Mouse (Mus musculus) liver, embryonic 15.5 days (tissue): ENCODE results near the gene Rgs16. TPM values are rescaled to one million over a fixed set of nuclear protein-coding genes. Genes with fewer than 3 reads are reported as not detected.

Experiments used
- ATAC-seq: fragments of 200-750 bp; cut with Nextera tagmentation; 2 replicates; pipeline ENCODE4 v1.8.0; 2017; ENCODE audit warnings: moderate number of reproducible peaks, mild to moderate bottlenecking, moderate library complexity; ENCODE audit not compliant: insufficient read depth
- H3K27ac ChIP-seq: fragments of 300-500 bp; sonication (generic); replicated peaks from 2 replicates; pipeline ENCODE4 v1.5.1; 2015; ENCODE audit warnings: mild to moderate bottlenecking, inconsistent platforms
- H3K27me3 ChIP-seq: fragments of 300-500 bp; sonication (generic); 2 replicates; pipeline ENCODE4 v1.6.1; 2015; ENCODE audit warnings: mild to moderate bottlenecking, inconsistent platforms
- H3K36me3 ChIP-seq: fragments of 300-500 bp; sonication (generic); replicated peaks from 2 replicates; pipeline ENCODE4 v1.6.1; 2015; ENCODE audit warnings: moderate library complexity, mild to moderate bottlenecking, inconsistent platforms
- H3K4me1 ChIP-seq: fragments of 300-500 bp; sonication (generic); replicated peaks from 2 replicates; pipeline ENCODE4 v1.6.1; 2015; ENCODE audit warnings: inconsistent platforms
- H3K4me2 ChIP-seq: fragments of 300-500 bp; sonication (generic); 2 replicates; pipeline ENCODE4 v1.6.1; 2015; ENCODE audit warnings: moderate library complexity, mild to moderate bottlenecking, inconsistent platforms
- H3K4me3 ChIP-seq: fragments of 300-500 bp; sonication (generic); replicated peaks from 2 replicates; pipeline ENCODE4 v1.5.1; 2015; ENCODE audit warnings: mild to moderate bottlenecking, inconsistent platforms
- H3K9ac ChIP-seq: fragments of 300-500 bp; sonication (generic); 2 replicates; pipeline ENCODE4 v1.6.1; 2015; ENCODE audit warnings: moderate library complexity, mild to moderate bottlenecking, inconsistent platforms
- H3K9me3 ChIP-seq: fragments of 300-500 bp; sonication (generic); replicated peaks from 2 replicates; pipeline ENCODE4 v1.6.1; 2016; ENCODE audit warnings: inconsistent platforms
- WGBS: fragments of 180-500 bp; shearing (Covaris S2); methylation state at CpG from one replicate; pipeline ENCODE4 v1.1.7; 2015; ENCODE audit warnings: mixed read lengths; ENCODE audit not compliant: insufficient replicate concordance; 5-methylcytosine and 5-hydroxymethylcytosine counted together
- polyA plus RNA-seq: library from polyadenylated mRNA; unstranded; fragments of >200 nt; fragmentation: Nextera tagmentation; extraction: Ambion mirVana; gene quantifications from 2 replicates; pipeline ENCODE4 v1.2.1, GENCODE M21; 2015

The Rgs16 gene
- 1.1 and 2.6 TPM in 2 replicates for polyA plus RNA-seq

GRCm38 (mm10) chr1:153740145-153740544 is at the start of gene Rgs16:
Gene Rgs16 (plus strand): TSS chr1:153740349.
- peak within 1 kb of the TSS; percentile 35 for H3K4me3 ChIP-seq
- no peaks in the 10 kb centered on the region for H3K9me3 ChIP-seq
- 0 out of 2 replicates have a peak, but pooled peaks cover 4% of the 10 kb centered on the region for H3K4me1 ChIP-seq
- H3K9ac ChIP-seq: no peak within 1 kb of the TSS
- H3K27ac ChIP-seq: no peak within 1 kb of the TSS
- H3K4me2 ChIP-seq: peak within 1 kb of the TSS; percentile 54
- peak; percentile 54; the same call in 1 of the 2 replicates for ATAC-seq
- no peaks in the 10 kb centered on the region for H3K36me3 ChIP-seq
- peaks cover 53% of the 10 kb centered on the region for H3K27me3 ChIP-seq
- 2% methylated on average over 28 of the region's 28 CpGs for WGBS

- no peak overlapping the region for H3K4me2 ChIP-seq
- WGBS: 48% methylated on average over 6 of the region's 6 CpGs
- ATAC-seq: no peak
- no peak overlapping the region for H3K9ac ChIP-seq
- no peaks in the 10 kb centered on the region for H3K27me3 ChIP-seq
- H3K27ac ChIP-seq: no peak overlapping the region
- no peak overlapping the region for H3K4me3 ChIP-seq
- H3K36me3 ChIP-seq: no peaks in the 10 kb centered on the region
- 0 out of 2 replicates have a peak, but pooled peaks cover 4% of the 10 kb centered on the region for H3K4me1 ChIP-seq
- H3K9me3 ChIP-seq: no peaks in the 10 kb centered on the region
These were observed 47.6 kb upstream of the Rgs16 start for GRCm38 (mm10) chr1:153692526-153692925.

GRCm38 (mm10) chr1:153694372-153695120 is 45.6 kb upstream of the Rgs16 start:
- Histone ChIP-seq H3K9me3 (no peaks in the 10 kb centered on the region), H3K4me2 (no peak overlapping the region), H3K4me1 (0 out of 2 replicates have a peak, but pooled peaks cover 4% of the 10 kb centered on the region), H3K4me3 (no peak overlapping the region), H3K9ac (no peak overlapping the region), H3K27ac (no peak overlapping the region), H3K36me3 (no peaks in the 10 kb centered on the region), H3K27me3 (no peaks in the 10 kb centered on the region)
- no peak for ATAC-seq
- WGBS: 68% methylated on average over 6 of the region's 6 CpGs

- no peak overlapping the region for H3K4me2 ChIP-seq
- no peak overlapping the region for H3K4me3 ChIP-seq
- H3K27me3 ChIP-seq: no peaks in the 10 kb centered on the region
- no peak overlapping the region for H3K27ac ChIP-seq
- ATAC-seq: no peak
- WGBS: 68% methylated on average over 10 of the region's 10 CpGs
- H3K36me3 ChIP-seq: no peaks in the 10 kb centered on the region
- H3K4me1 ChIP-seq: 0 out of 2 replicates have a peak, but pooled peaks cover 4% of the 10 kb centered on the region
- no peaks in the 10 kb centered on the region for H3K9me3 ChIP-seq
- H3K9ac ChIP-seq: no peak overlapping the region
These were observed 44.8 kb upstream of the Rgs16 start for GRCm38 (mm10) chr1:153695398-153695797.

GRCm38 (mm10) chr1:153696093-153696492 is 44.1 kb upstream of the Rgs16 start:
- Histone ChIP-seq H3K9me3 (no peaks in the 10 kb centered on the region), H3K9ac (no peak overlapping the region), H3K27ac (no peak overlapping the region), H3K36me3 (no peaks in the 10 kb centered on the region), H3K4me1 (0 out of 2 replicates have a peak, but pooled peaks cover 4% of the 10 kb centered on the region), H3K27me3 (no peaks in the 10 kb centered on the region), H3K4me2 (no peak overlapping the region), H3K4me3 (no peak overlapping the region)
- no peak for ATAC-seq
- WGBS: 78% methylated on average over 11 of the region's 11 CpGs

GRCm38 (mm10) chr1:153696541-153696940 is 43.6 kb upstream of the Rgs16 start:
- Histone ChIP-seq H3K27me3 (no peaks in the 10 kb centered on the region), H3K27ac (no peak overlapping the region), H3K36me3 (no peaks in the 10 kb centered on the region), H3K9me3 (no peaks in the 10 kb centered on the region), H3K4me2 (no peak overlapping the region), H3K9ac (no peak overlapping the region), H3K4me1 (0 out of 2 replicates have a peak, but pooled peaks cover 4% of the 10 kb centered on the region), H3K4me3 (no peak overlapping the region)
- no peak for ATAC-seq
- 66% methylated on average over 4 of the region's 4 CpGs for WGBS

- Histone ChIP-seq H3K9me3 (no peaks in the 10 kb centered on the region), H3K27ac (no peak overlapping the region), H3K9ac (no peak overlapping the region), H3K4me3 (no peak overlapping the region), H3K36me3 (no peaks in the 10 kb centered on the region), H3K4me2 (no peak overlapping the region), H3K4me1 (0 out of 2 replicates have a peak, but pooled peaks cover 2% of the 10 kb centered on the region), H3K27me3 (no peaks in the 10 kb centered on the region)
- ATAC-seq: 0 out of 2 replicates have a peak, but pooled peaks have one; percentile 52
- WGBS: 67% methylated on average over 16 of the region's 16 CpGs
These were observed 42.4 kb upstream of the Rgs16 start for GRCm38 (mm10) chr1:153697581-153698251.

- Histone ChIP-seq H3K4me2 (no peak overlapping the region), H3K4me1 (no peaks in the 10 kb centered on the region), H3K4me3 (no peak overlapping the region), H3K27ac (no peak overlapping the region), H3K36me3 (no peaks in the 10 kb centered on the region), H3K9me3 (no peaks in the 10 kb centered on the region), H3K9ac (no peak overlapping the region), H3K27me3 (no peaks in the 10 kb centered on the region)
- WGBS: 61% methylated on average over 7 of the region's 7 CpGs
- no peak for ATAC-seq
These were observed 41.7 kb upstream of the Rgs16 start for GRCm38 (mm10) chr1:153698311-153699084.

GRCm38 (mm10) chr1:153700448-153701063 is 39.6 kb upstream of the Rgs16 start:
- H3K4me3 ChIP-seq: no peak overlapping the region
- no peaks in the 10 kb centered on the region for H3K36me3 ChIP-seq
- ATAC-seq: no peak
- no peak overlapping the region for H3K4me2 ChIP-seq
- no peaks in the 10 kb centered on the region for H3K27me3 ChIP-seq
- H3K27ac ChIP-seq: no peak overlapping the region
- WGBS: 44% methylated on average over 11 of the region's 11 CpGs
- H3K9ac ChIP-seq: no peak overlapping the region
- no peaks in the 10 kb centered on the region for H3K9me3 ChIP-seq
- no peaks in the 10 kb centered on the region for H3K4me1 ChIP-seq

- H3K4me3 ChIP-seq: no peak overlapping the region
- no peaks in the 10 kb centered on the region for H3K4me1 ChIP-seq
- no peak overlapping the region for H3K4me2 ChIP-seq
- no peak overlapping the region for H3K9ac ChIP-seq
- H3K27ac ChIP-seq: no peak overlapping the region
- H3K9me3 ChIP-seq: no peaks in the 10 kb centered on the region
- H3K36me3 ChIP-seq: no peaks in the 10 kb centered on the region
- H3K27me3 ChIP-seq: no peaks in the 10 kb centered on the region
- ATAC-seq: no peak
- 50% methylated on average over 1 of the region's 1 CpGs for WGBS
These were observed 38.7 kb upstream of the Rgs16 start for GRCm38 (mm10) chr1:153701461-153701860.
